Mouse (Mus musculus): ENCODE data around the gene Tmem91. TPM values are rescaled to one million over a fixed set of nuclear protein-coding genes. Genes with fewer than 3 reads are reported as not detected.

Gene Tmem91
- polyA plus RNA-seq (2015; fragmentation: Nextera tagmentation; extraction: Ambion mirVana) = 0.46 and 0.83 TPM in 2 replicates

GRCm38 (mm10) chr7:25674719-25675300, at the start of gene Tmem91:
Gene Tmem91, minus strand, starts transcription at chr7:25675166.

GRCm38 (mm10) chr7:25718788-25719417, 43.9 kb upstream of the Tmem91 start, which contains the start of gene Ccdc97:
Gene Ccdc97, minus strand, starts transcription at chr7:25719088.

GRCm38 (mm10) chr7:25686680-25687531, 11.9 kb upstream of the Tmem91 start, which contains the start of gene Tgfb1:
Gene Tgfb1, plus strand, starts transcription at chr7:25687002.

GRCm38 (mm10) chr7:25680514-25681258, 5.7 kb upstream of the Tmem91 start, which contains the start of gene B9d2:
Gene B9d2, plus strand, starts transcription at chr7:25680780.

GRCm38 (mm10) chr7:25658657-25659472, 16.1 kb downstream of the Tmem91 start, which contains the start of the genes Bckdha and Exosc5:
Gene Bckdha, minus strand, starts transcription at chr7:25658981.
Gene Exosc5, plus strand, starts transcription at chr7:25659164.

GRCm38 (mm10) chr7:25626509-25627430, 48.2 kb downstream of the Tmem91 start, which contains the start of gene B3gnt8:
Gene B3gnt8, plus strand, starts transcription at chr7:25626654.

Other genes with a start within 250 kb of the Tmem91 start
- gene Ceacam1, start 197.6 kb downstream of the Tmem91 start, polyA plus RNA-seq (2015; fragmentation: Nextera tagmentation; extraction: Ambion mirVana) = 4.0 and 4.1 TPM in 2 replicates
- not detected in 2 replicates for gene Ceacam2, start 135.3 kb downstream of the Tmem91 start, polyA plus RNA-seq (2015; fragmentation: Nextera tagmentation; extraction: Ambion mirVana)
- not detected in 2 replicates for gene Erich4, start 59.3 kb downstream of the Tmem91 start, polyA plus RNA-seq (2015; fragmentation: Nextera tagmentation; extraction: Ambion mirVana)
- gene Dmac2, start 55.8 kb downstream of the Tmem91 start, polyA plus RNA-seq (2015; fragmentation: Nextera tagmentation; extraction: Ambion mirVana) = 28.5 and 29.4 TPM in 2 replicates
- gene B3gnt8, start 48.5 kb downstream of the Tmem91 start, polyA plus RNA-seq (2015; fragmentation: Nextera tagmentation; extraction: Ambion mirVana) = 3.1 and 3.4 TPM in 2 replicates
- gene Bckdha, start 16.2 kb downstream of the Tmem91 start, polyA plus RNA-seq (2015; fragmentation: Nextera tagmentation; extraction: Ambion mirVana) = 68.8 and 82.8 TPM in 2 replicates
- 30.1 and 33.2 TPM in 2 replicates for gene Exosc5, start 16.0 kb downstream of the Tmem91 start, polyA plus RNA-seq (2015; fragmentation: Nextera tagmentation; extraction: Ambion mirVana)
- 17.0 and 18.4 TPM in 2 replicates for gene B9d2, start 5.6 kb upstream of the Tmem91 start, polyA plus RNA-seq (2015; fragmentation: Nextera tagmentation; extraction: Ambion mirVana)
- 1.3 and 2.0 TPM in 2 replicates for gene Tgfb1, start 11.8 kb upstream of the Tmem91 start, polyA plus RNA-seq (2015; fragmentation: Nextera tagmentation; extraction: Ambion mirVana)
- 14.0 and 14.7 TPM in 2 replicates for gene Ccdc97, start 43.9 kb upstream of the Tmem91 start, polyA plus RNA-seq (2015; fragmentation: Nextera tagmentation; extraction: Ambion mirVana)
- gene Hnrnpul1, start 79.6 kb upstream of the Tmem91 start, polyA plus RNA-seq (2015; fragmentation: Nextera tagmentation; extraction: Ambion mirVana) = 28.8 and 29.8 TPM in 2 replicates
- gene Axl, start 113.5 kb upstream of the Tmem91 start, polyA plus RNA-seq (2015; fragmentation: Nextera tagmentation; extraction: Ambion mirVana) = 77.7 and 92.7 TPM in 2 replicates
- gene Cyp2s1, start 141.7 kb upstream of the Tmem91 start, polyA plus RNA-seq (2015; fragmentation: Nextera tagmentation; extraction: Ambion mirVana) = 0.13 and 0.62 TPM in 2 replicates
- 0.19 TPM in 1 of 2 replicates, not detected in the other for gene Cyp2b10, start 222.5 kb upstream of the Tmem91 start, polyA plus RNA-seq (2015; fragmentation: Nextera tagmentation; extraction: Ambion mirVana)

All from skeletal muscle tissue, postnatal 0 days (tissue).